Mouse (Mus musculus): ENCODE results near the gene Camk1.

DNA sequence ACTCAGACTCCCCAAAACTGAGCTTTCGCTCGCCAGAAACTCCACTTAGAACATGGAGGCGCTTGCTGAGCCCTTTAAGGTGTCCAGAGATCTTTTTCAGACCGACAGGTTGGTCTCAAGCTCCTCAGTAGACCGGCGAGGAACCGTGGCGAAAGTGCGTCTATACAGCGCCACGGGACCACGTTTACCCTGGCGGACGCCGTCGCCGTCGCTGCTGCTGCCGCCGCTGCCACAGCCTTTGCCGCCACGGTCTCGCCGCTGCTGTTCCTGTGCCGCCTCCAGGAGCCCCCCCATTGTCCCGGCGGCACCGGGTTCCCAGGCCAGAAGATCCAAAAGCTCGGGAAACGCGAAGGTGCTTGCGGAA, 36.8 kb downstream of the Camk1 start, which contains the start of gene Brpf1:
- TF ChIP-seq CTCF (IDR thresholded peaks at IDR 0.05; ENCODE audit: low read depth, low read length) (no peak), POLR2A (IDR thresholded peaks at IDR 0.05; ENCODE audit: extremely low read depth, insufficient read depth, low read length) (peak; percentile 60; the same call in 1 of the 2 replicates)

Measured in liver, adult 2 months (tissue).